Mouse (Mus musculus): ENCODE measurements around the gene Akap8.

- TF ChIP-seq CTCF (conservative IDR thresholded peaks at IDR 0.05; ENCODE audit: low read length) = no peak
- no peak for TF ChIP-seq NANOG (IDR thresholded peaks at IDR 0.05; ENCODE audit: borderline replicate concordance, low read length)
- no peak for TF ChIP-seq POU5F1 (IDR thresholded peaks at IDR 0.05; ENCODE audit: borderline replicate concordance, low read length)
These were observed 7.1 kb downstream of the Akap8 start for GRCm38 (mm10) chr17:32313892-32314291.

Measured in E14TG2a.4 (cell line).